Mouse (Mus musculus): Measurements from ENCODE around the gene Pdlim7.

The Pdlim7 gene

DNA sequence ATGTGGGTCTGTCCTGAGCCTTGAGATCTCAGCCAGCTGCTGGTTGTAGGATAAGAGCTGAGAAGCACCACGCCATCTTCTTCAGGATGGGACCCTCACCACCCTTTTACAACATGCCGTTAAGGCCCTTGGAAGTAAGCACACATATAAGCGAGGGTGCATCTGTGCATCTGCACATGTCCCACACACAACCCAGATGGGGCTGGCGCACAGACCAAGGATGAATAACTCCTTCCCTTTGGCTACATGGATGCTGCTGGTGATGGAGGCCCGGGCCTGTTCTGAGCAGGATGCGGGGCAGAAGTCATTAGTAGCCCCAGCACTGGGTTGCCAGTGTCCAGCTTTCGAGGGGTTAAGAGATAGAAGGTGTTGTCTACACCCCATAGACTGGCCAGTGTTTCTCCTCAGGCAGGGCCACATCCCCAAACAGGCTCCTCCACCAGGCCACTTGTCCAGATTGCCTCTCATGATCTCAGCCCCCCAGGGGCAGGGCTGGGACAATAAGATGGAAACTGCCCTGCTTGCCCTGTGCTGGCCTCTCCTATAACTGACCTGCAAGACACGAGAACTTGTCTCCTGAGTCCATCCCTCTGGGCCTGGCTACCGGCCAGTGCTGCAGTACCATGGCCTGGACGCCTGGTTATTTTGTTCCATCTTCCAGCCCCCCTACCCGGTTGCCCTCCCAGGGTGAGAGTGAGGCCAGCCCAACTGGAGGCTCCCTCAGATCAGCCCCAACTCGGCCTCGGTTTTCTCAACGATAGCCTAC, 27.3 kb downstream of the Pdlim7 start:
- no peak for DNase-seq (ENCODE audit: low spot score)

GRCm38 (mm10) chr13:55484520-55485088, 28.9 kb downstream of the Pdlim7 start:
- DNase-seq (ENCODE audit: low spot score), result no peak

- DNase-seq (ENCODE audit: low spot score), result no peak
Observed at GRCm38 (mm10) chr13:55483593-55483992, 29.9 kb downstream of the Pdlim7 start.

GRCm38 (mm10) chr13:55483071-55483470, 30.4 kb downstream of the Pdlim7 start:
- DNase-seq (ENCODE audit: low spot score), result no peak

GRCm38 (mm10) chr13:55482542-55482941, 30.9 kb downstream of the Pdlim7 start:
- DNase-seq (ENCODE audit: low spot score), result no peak

- no peak for DNase-seq (ENCODE audit: low spot score)
Observed at GRCm38 (mm10) chr13:55479929-55480328, 33.5 kb downstream of the Pdlim7 start.

DNA sequence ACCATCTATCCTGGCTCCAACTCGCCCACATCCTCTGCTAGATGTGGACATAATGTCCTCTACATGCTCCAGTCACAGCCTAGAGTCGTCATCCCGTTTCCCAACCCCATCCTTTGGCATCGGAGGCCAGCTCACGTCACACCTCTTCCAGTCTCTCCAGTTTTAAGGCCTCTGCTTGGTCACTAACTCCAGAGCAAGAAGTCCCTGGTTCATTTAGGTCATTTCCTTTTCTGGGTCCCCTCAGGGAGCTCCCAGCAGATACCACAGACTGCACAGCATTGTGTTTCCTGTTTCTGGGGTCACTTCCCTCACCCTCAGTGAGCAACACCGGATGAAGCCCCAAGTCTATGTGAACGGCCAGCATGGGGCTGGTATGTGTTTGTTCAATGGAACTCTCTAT, 34.5 kb downstream of the Pdlim7 start:
- no peak for DNase-seq (ENCODE audit: low spot score)

DNA sequence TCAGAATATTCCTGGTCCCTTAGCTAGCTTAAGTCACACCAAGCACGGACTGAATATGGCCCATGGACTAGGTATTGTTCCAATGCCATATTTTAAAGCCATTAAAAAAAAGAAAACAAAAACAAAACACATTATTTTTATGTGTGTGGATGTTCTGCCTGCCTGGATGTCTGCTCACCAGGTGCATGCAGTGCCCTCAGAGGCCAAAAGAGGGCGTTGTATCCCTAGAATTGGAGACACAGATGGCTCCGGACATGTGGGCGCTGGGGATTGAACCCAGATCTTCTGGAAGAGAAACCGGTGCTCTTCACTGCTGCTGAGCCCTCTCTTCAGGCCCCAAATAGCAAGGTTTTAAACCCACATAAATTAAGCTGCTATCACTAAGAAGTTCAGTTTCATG, 35.4 kb downstream of the Pdlim7 start:
- no peak for DNase-seq (ENCODE audit: low spot score)

GRCm38 (mm10) chr13:55477492-55477891, 36.0 kb downstream of the Pdlim7 start:
- DNase-seq (ENCODE audit: low spot score), result no peak

DNA sequence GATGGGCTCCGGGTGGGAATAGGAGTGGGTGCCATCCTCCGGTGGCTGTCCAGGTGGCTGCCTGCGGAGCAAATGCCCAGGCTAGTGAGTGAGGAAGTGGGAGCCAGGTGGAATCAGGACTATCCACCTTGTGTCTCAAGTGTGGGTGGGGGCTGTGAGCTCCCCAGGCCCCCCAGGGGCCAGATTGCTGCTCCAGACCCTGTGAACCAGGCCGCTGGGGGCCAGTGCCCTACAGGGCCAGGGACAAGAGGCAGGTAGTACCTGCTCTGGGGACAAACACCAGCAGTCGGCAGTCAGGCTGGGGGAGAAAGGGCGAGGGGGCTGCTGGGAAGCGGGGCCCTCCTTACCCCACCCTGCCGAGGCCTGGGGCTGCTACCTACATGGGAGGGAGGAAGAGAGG, 37.2 kb downstream of the Pdlim7 start:
- no peak for DNase-seq (ENCODE audit: low spot score)

DNA sequence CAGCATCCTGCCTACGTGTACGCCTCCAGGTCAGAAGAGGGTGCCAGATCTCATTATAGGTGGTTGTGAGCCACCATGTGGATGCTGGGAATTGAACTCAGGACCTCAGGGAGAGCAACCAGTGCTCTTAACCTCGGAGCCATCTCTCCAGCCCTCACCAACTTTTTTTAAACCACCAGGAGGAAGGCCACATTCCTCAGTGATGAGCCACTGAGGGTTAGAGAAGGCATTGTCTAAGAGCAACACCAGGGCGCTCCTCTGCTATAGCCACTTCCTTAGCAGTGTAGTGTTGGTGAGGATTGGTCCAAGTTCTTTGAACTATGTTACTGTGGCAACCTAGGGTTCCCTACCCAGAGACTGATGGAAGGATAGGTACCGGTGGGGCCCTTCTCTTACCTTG, 37.7 kb downstream of the Pdlim7 start:
- DNase-seq (ENCODE audit: low spot score), result no peak

GRCm38 (mm10) chr13:55474621-55475069, 38.8 kb downstream of the Pdlim7 start:
- DNase-seq (ENCODE audit: low spot score), result no peak

GRCm38 (mm10) chr13:55473961-55474360, 39.5 kb downstream of the Pdlim7 start:
- DNase-seq (ENCODE audit: low spot score), result no peak

DNA sequence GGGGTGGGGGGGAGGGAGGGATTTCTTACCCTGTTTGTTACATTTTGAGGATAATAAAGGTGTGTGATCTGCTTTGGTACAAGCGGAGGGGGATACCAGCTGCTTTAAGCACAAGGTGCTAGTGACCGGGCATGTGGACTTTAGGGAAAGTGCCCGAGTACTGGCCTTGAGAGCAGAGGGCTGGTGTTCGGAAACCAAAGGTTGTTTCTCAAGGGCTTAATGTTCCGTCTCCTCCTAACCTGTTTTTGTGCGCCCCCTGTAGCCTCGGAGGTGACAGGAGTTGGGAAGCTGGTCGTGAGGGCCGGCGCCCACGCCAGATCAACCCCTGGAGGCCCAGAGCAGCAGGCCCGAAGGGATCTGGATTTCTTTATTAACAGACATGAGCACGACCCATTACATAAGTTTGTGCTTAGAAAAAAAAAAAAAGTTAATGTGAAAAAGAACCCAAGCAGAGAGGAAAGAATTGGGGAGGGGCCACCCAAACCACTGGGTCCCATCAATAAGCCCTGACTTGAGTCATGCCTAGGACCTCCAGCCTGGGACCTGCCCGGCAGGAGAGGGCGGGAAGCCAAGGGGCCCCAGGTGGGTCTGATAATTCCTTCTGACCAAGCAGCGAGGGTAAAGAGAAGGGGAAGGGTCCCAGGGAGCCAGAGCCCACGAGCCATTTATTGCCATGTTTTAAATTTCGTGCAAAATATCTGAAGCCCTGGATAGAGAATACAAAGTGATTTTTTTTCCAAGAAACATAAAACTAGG, 40.2 kb downstream of the Pdlim7 start:
- DNase-seq (ENCODE audit: low spot score), result no peak

GRCm38 (mm10) chr13:55472132-55473022, 41.1 kb downstream of the Pdlim7 start:
- DNase-seq (ENCODE audit: low spot score), result no peak

DNA sequence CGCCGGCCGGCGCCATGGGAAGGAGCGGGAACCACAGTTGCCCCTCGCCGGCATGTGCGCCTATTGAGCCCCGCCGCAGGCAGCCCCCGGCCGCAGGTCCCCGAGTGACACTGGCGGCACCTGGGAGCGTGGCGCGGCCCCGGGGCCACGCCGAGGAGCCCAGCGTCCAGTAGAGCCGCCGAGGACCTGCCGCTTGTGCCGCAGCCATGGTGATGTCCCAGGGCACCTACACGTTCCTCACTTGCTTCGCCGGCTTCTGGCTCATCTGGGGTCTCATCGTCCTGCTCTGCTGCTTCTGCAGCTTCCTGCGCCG, 41.7 kb downstream of the Pdlim7 start:
- DNase-seq (ENCODE audit: low spot score), result no peak

DNA sequence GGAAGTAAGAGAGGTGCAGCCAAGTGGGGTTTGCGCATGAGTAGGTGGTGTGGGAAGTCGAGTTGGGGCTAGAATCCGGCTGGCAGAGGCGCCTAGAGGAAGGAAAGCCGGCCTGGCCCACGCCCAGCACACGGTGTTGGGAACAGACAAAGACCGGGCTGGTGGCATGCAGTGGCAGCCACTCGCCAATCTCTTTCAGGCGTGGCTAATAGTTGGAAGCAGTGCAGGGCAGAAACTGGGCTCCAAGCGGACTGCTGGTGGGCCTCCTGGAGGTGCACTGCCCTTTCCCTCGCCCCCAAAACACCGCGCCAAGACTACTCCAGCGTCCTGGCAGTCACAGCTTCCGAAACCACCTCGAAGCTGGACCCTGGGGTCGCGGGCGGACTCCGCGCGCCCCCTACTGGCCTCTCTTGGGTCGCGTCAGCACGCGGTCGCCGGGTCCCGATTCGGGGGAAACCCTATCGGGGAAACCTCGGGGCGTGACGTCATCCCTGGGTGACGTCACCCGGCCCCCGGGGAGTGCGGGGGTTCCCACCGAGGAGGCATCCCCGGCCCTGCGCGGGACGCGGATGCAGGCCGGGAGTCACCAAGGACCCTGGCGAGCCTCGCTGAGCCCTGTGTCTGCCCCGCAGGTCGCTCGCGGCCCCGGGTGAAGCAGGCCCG, 42.2 kb downstream of the Pdlim7 start:
- DNase-seq (ENCODE audit: low spot score), result peak; percentile 73

GRCm38 (mm10) chr13:55470372-55470771, 43.1 kb downstream of the Pdlim7 start:
- DNase-seq (ENCODE audit: low spot score), result no peak

GRCm38 (mm10) chr13:55468851-55469560, 44.5 kb downstream of the Pdlim7 start:
- DNase-seq (ENCODE audit: low spot score), result no peak

- no peak for DNase-seq (ENCODE audit: low spot score)
Observed at GRCm38 (mm10) chr13:55465830-55466440, 47.5 kb downstream of the Pdlim7 start.

GRCm38 (mm10) chr13:55465184-55465583, 48.3 kb downstream of the Pdlim7 start:
- no peak for DNase-seq (ENCODE audit: low spot score)
